Mouse (Mus musculus): ENCODE measurements around the gene Cpox.

GRCm38 (mm10) chr16:58629736-58630135, 40.4 kb upstream of the Cpox start:
- TF ChIP-seq CTCF (IDR thresholded peaks at IDR 0.05; ENCODE audit: low read depth) (no peak), EP300 (IDR thresholded peaks at IDR 0.05; ENCODE audit: low read depth) (no peak)
